Mouse (Mus musculus) limb, embryonic 10.5 days (tissue): Measurements from ENCODE around the gene Akap8. TPM values are rescaled to one million over a fixed set of nuclear protein-coding genes. Genes with fewer than 3 reads are reported as not detected.

Experiments
- DNase-seq: peaks from one replicate; pipeline ENCODE4 v3.0.0-alpha.2; 2017; ENCODE audit warnings: low spot score
- H3K27ac ChIP-seq: fragments of 300-500 bp; sonication (generic); 2 replicates; pipeline ENCODE4 v1.5.1; 2016; ENCODE audit warnings: mild to moderate bottlenecking
- H3K27me3 ChIP-seq: fragments of 300-500 bp; sonication (generic); 2 replicates; pipeline ENCODE4 v1.6.1; 2016; ENCODE audit warnings: low read depth, mild to moderate bottlenecking; ENCODE audit not compliant: poor library complexity, severe bottlenecking
- H3K36me3 ChIP-seq: fragments of 300-500 bp; sonication (generic); 2 replicates; pipeline ENCODE4 v1.6.1; 2016; ENCODE audit warnings: mild to moderate bottlenecking, moderate library complexity
- H3K4me1 ChIP-seq: fragments of 300-500 bp; sonication (generic); 2 replicates; pipeline ENCODE4 v1.6.1; 2016
- H3K4me3 ChIP-seq: fragments of 300-500 bp; sonication (generic); 2 replicates; pipeline ENCODE4 v1.5.1; 2016; ENCODE audit warnings: mild to moderate bottlenecking, moderate library complexity
- H3K9me3 ChIP-seq: fragments of 300-500 bp; sonication (generic); replicated peaks from 2 replicates; pipeline ENCODE4 v1.6.1; 2016; ENCODE audit warnings: mild to moderate bottlenecking
- WGBS: fragments of 180-500 bp; shearing (Covaris S2); methylation state at CpG from one replicate; pipeline ENCODE4 v1.1.7; 2016; 5-methylcytosine and 5-hydroxymethylcytosine counted together
- polyA plus RNA-seq: library from polyadenylated mRNA; unstranded; fragments of >200 nt; fragmentation: Nextera tagmentation; extraction: Ambion mirVana; gene quantifications from 2 replicates; pipeline ENCODE4 v1.2.1, GENCODE M21; 2016

Akap8 gene
- polyA plus RNA-seq, 1 experiment from 2014 or later = 157 TPM

DNA sequence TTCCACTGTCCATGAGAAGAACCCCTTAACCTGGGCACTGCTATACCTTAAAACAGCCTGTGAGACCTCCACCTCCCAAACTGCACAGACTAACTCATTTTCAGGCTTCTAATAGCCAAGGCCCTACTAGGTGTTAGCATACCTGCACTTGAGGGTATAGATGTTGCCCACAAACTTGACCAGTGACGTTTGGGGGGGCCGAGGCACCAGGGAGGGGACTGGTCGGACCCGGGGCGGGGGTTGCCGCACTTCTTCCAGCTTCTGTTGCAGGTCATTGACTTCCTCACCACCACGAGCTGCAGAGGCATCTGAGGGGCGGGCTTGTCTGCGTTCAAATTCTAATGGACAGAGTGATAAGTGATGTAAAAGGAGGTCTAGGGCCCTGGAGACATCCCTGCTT is 35.2 kb upstream of the Akap8 start:
- Histone ChIP-seq H3K27me3 (no peaks in the 10 kb centered on the region), H3K4me3 (no peak overlapping the region), H3K36me3 (peaks cover 88% of the 10 kb centered on the region), H3K9me3 (no peaks in the 10 kb centered on the region), H3K4me1 (no peaks in the 10 kb centered on the region; the same call in 1 of the 2 replicates), H3K27ac (no peak overlapping the region)
- WGBS = 91% methylated on average over 9 of the region's 9 CpGs
- no peak for DNase-seq

DNA sequence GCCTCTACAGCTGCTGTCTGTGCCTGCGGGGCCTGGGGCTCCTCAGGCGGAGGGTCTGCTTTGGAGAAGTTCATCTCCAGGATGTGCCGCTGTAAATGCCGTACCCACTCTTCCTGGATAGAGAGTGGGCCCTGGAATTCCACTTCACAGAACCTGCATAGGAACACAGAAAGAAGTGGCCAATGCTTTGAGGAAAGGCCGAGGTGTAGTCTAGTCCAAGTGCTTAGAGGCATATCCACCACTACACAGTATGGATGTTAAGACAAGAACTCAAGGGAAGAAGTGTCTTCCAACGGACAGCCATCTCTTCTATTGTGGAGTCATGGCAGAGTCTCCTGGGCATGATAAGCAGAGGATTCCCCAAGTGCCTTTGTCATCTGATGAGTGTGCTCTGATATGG is 34.0 kb upstream of the Akap8 start:
- Histone ChIP-seq H3K36me3 (peaks cover 76% of the 10 kb centered on the region), H3K4me1 (peaks cover 4% of the 10 kb centered on the region), H3K27ac (no peak overlapping the region), H3K9me3 (no peaks in the 10 kb centered on the region), H3K4me3 (no peak overlapping the region), H3K27me3 (no peaks in the 10 kb centered on the region)
- WGBS = 93% methylated on average over 6 of the region's 6 CpGs
- DNase-seq = no peak

DNA sequence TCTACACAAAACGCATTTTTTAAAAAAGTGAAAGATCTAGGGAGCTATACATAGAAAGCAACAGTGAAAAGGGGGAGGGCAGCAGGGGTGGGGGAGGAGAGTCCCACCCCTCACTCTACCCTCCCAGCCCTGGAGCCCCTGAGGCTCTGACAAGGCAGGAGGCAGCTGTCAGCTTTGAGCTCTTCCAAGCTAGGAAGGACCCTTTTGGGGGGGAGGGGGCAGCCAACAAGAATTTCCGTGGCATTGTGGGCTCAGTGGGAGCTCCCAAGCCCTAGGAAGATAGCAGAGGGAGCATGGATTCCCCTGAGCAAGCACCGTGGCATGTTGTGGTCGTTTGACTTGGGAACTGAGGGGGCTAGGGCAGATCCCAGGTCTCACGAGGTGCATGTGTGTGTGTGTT is 33.2 kb upstream of the Akap8 start:
- no peaks in the 10 kb centered on the region for H3K9me3 ChIP-seq
- H3K4me3 ChIP-seq = no peak overlapping the region
- peaks cover 68% of the 10 kb centered on the region for H3K36me3 ChIP-seq
- H3K27me3 ChIP-seq = no peaks in the 10 kb centered on the region
- no peak for DNase-seq
- peaks cover 10% of the 10 kb centered on the region for H3K4me1 ChIP-seq
- 72% methylated on average over 5 of the region's 5 CpGs for WGBS
- no peak overlapping the region for H3K27ac ChIP-seq

DNA sequence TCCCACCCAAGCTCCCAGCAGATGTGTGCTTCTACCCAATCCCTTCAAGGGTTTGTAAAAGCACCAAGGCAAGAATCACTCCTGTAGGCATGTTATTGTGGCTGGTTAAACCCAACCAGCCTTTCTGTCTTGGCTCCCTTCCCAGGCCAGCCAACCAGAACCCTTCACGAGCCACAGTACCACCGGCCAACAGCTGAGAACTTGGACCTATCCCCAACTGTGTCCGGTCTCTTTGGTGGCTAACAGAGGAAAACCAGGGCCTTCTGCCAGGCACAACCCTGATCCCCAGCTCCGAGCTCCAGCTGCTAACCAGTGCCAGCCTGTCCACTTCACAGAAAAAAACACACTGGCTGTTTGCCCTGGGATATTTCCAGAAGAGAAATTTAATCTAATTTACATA is 32.7 kb upstream of the Akap8 start:
- WGBS = 92% methylated on average over 4 of the region's 4 CpGs
- no peak for DNase-seq
- peaks cover 63% of the 10 kb centered on the region for H3K36me3 ChIP-seq
- H3K9me3 ChIP-seq = no peaks in the 10 kb centered on the region
- H3K27ac ChIP-seq = no peak overlapping the region
- H3K27me3 ChIP-seq = no peaks in the 10 kb centered on the region
- H3K4me3 ChIP-seq = no peak overlapping the region
- H3K4me1 ChIP-seq = peaks cover 15% of the 10 kb centered on the region

DNA sequence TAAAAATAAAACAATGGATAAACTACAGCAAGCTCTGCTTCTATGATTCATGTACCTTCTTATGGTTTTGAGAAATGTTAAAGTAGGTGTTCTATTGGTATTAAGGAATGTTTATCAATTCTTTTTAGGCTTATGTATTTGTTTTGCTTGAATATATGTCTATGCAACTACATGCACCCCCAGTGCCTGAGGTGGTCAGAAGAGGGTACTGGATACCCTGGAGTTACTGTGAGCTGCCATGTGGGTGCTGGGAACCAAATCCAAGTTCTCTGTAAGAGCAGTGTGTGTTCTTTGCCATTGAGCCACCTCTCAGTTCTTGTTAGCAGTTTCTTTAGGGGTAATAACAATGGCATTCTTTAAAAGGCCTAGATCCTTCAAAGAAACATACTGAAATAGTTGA is 30.7 kb upstream of the Akap8 start:
- Histone ChIP-seq H3K4me3 (no peak overlapping the region), H3K27me3 (no peaks in the 10 kb centered on the region), H3K9me3 (no peaks in the 10 kb centered on the region), H3K36me3 (peaks cover 43% of the 10 kb centered on the region), H3K27ac (no peak overlapping the region), H3K4me1 (peaks cover 15% of the 10 kb centered on the region)
- DNase-seq = no peak

DNA sequence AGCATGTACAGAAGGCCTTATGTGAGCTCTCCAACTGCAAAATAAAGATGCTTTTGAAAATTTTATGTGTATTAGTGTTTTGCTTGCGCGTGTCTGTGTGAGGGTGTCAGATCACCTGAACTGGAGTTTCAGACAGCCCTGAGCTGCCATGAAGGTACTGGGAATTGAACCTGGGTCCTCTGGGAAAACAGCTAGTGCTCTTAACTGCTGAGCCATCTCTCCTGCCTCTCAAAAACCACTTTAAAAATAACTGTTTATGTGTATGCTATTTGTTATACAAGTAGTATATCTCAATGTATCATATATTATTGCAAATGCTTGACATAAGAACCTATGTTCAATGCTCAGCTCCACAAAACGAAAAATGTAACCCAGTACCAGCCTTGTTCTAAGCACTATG is 30.2 kb upstream of the Akap8 start:
- no peaks in the 10 kb centered on the region for H3K27me3 ChIP-seq
- DNase-seq = no peak
- peaks cover 15% of the 10 kb centered on the region for H3K4me1 ChIP-seq
- H3K9me3 ChIP-seq = no peaks in the 10 kb centered on the region
- 78% methylated on average over 3 of the region's 3 CpGs for WGBS
- H3K4me3 ChIP-seq = peak overlapping the region; percentile 72
- H3K27ac ChIP-seq = no peak overlapping the region
- H3K36me3 ChIP-seq = peaks cover 38% of the 10 kb centered on the region

DNA sequence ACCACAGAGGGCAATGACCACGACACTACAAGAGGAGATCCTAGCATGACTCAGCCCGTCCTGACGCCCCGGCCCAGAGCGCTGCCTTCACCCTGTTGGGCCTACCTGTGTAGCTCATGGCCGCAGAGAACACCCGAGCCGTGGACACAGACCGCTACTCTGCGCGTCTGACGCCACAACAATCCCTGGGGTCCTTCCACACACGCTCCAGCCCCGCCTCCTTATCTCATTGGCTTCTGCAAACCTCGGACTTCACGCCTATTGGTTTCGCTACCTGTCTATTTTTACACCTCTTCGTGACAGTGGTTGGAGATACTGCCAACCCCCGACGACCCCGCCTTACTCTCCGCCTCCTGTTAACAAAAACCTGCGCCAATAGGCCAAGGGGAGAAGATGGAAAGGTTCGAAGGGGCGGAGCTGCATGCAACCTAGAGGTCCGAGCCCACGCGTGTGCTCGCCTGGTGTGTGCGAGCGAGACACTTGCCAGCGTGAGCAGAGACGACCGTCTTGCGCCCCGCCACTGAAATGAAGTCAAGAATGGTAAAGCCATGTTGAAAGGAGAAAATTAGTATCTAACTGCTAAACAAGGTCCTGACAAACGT is 29.4 kb upstream of the Akap8 start, which contains the start of gene Akap8l:
Gene Akap8l (minus strand): TSS at position 226 of the 602 bp plus-strand sequence.
- peak within 1 kb of the TSS; percentile 87 for H3K27ac ChIP-seq
- peaks cover 15% of the 10 kb centered on the region for H3K4me1 ChIP-seq
- H3K27me3 ChIP-seq = no peaks in the 10 kb centered on the region
- H3K9me3 ChIP-seq = no peaks in the 10 kb centered on the region
- peak; percentile 87 for DNase-seq
- H3K36me3 ChIP-seq = peaks cover 30% of the 10 kb centered on the region
- peak within 1 kb of the TSS; percentile 72 for H3K4me3 ChIP-seq
- WGBS = under 1% methylated on average over 37 of the region's 37 CpGs

DNA sequence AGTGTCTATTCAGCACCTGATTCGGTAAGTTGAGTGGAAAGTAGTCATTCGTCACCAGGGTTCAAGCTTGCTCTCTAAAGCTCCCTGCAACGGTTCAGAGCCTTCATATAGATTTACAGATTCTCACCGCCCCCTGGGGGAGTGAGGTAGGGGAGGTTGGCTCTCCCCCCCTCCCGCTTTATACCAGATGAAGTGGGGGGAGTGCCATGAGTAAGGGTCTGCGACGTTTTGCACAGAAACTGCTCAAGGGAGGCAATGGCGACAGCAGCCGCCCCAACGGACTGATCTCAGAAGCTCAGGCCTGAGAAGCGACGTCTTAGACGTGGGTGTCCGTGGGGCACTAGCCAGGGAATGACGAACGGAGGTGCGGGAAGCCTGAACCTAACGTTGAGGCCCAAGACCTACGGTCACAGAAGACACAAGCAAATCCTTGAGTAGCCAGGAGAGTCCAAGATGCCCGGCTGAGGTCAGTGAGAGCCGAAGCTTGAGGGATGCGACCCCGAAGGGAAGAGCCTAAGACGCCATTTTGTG is 28.9 kb upstream of the Akap8 start:
- no peak for DNase-seq
- 2% methylated on average over 24 of the region's 24 CpGs for WGBS
- Histone ChIP-seq H3K9me3 (no peaks in the 10 kb centered on the region), H3K27me3 (no peaks in the 10 kb centered on the region), H3K27ac (peak overlapping the region; percentile 87), H3K4me3 (peak overlapping the region; percentile 72), H3K36me3 (peaks cover 28% of the 10 kb centered on the region), H3K4me1 (peaks cover 15% of the 10 kb centered on the region)

DNA sequence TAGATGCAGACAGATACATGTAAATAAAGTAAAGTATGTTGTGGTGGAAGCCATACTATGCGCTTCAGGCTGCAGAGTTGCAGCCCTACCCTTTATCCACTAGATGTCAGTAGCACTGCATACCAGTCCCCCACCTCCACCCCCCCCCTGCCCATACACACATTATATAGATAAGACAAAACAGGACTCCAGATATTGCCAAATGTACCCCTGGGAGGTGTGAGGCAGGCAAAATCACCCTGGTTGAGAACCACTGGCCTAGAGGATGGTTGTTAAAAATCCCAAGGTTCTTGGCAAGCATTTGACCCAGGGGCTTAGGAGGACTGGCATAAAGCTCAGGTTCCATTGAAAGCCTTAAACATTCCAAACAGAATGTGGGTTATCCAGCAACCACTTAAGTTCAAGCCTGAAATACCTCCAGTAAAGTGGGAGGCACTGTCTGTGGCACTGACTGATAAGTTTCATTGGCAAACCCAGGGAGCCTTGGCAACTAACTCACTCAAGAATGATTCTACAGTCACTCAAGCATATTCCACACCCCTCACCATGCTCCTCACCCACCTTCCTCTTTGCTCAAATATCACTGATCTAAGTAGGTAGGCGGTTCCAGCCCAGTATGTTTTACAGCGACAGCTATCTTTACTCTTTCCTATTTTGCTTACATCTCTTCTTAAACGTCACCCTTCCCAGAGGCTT is 28.1 kb upstream of the Akap8 start:
- DNase-seq = peak; percentile 53
- no peak overlapping the region for H3K27ac ChIP-seq

DNA sequence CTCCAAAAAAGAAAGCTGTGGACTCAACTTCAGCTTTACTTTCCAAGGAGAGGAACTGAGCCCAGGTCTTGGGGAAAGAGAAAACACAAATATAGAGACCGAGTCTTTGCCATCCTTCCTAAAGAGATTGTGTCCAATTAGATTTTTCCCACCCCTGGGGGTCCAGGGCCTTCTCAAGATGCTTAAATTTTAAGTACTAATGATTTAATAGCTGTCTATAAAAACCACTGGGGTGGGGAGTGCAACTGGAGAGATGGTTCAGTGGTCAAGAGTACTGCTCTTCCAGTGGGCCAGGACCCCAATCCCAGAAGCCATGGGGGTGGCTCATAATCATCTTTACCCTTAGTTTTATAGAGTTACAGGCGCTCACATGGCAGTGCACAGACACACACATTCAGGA is 27.4 kb upstream of the Akap8 start:
- 91% methylated on average over 2 of the region's 2 CpGs for WGBS
- no peak for DNase-seq
- peaks cover 15% of the 10 kb centered on the region for H3K4me1 ChIP-seq
- H3K27me3 ChIP-seq = no peaks in the 10 kb centered on the region
- H3K9me3 ChIP-seq = no peaks in the 10 kb centered on the region
- peak overlapping the region; percentile 72; the same call in 1 of the 2 replicates for H3K4me3 ChIP-seq
- H3K27ac ChIP-seq = no peak overlapping the region
- H3K36me3 ChIP-seq = peaks cover 28% of the 10 kb centered on the region

More for the DNA sequence above, 28.1 kb upstream of the Akap8 start:
- H3K4me3 ChIP-seq = peak overlapping the region; percentile 72
- H3K36me3 ChIP-seq = peaks cover 28% of the 10 kb centered on the region
- 18% methylated on average over 4 of the region's 4 CpGs for WGBS
- H3K27me3 ChIP-seq = no peaks in the 10 kb centered on the region
- H3K9me3 ChIP-seq = no peaks in the 10 kb centered on the region
- peaks cover 15% of the 10 kb centered on the region for H3K4me1 ChIP-seq

DNA sequence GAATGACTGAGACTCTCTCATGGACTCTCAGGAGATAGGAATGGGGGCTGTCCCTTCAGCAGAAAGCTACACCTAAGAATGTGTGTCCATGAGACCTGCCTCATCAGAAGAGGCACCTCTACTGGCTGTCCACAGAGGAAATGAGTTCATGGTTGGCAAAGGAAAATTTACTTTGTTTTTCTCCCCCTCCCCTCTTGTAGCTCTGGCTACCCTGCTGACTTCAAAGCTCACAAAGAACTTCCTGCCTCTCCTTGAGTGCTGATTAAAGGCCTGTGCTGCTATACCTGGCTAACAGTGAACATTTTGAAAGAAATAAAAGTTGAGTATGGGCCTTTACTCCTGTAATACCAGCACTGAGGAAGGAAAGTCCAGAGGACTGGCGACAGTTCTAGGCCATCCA is 20.1 kb upstream of the Akap8 start:
- H3K4me1 ChIP-seq = no peaks in the 10 kb centered on the region
- no peaks in the 10 kb centered on the region for H3K27me3 ChIP-seq
- 88% methylated on average over 1 of the region's 1 CpGs for WGBS
- no peak overlapping the region for H3K27ac ChIP-seq
- no peak for DNase-seq
- H3K36me3 ChIP-seq = peaks cover 75% of the 10 kb centered on the region
- H3K9me3 ChIP-seq = no peaks in the 10 kb centered on the region
- no peak overlapping the region for H3K4me3 ChIP-seq

DNA sequence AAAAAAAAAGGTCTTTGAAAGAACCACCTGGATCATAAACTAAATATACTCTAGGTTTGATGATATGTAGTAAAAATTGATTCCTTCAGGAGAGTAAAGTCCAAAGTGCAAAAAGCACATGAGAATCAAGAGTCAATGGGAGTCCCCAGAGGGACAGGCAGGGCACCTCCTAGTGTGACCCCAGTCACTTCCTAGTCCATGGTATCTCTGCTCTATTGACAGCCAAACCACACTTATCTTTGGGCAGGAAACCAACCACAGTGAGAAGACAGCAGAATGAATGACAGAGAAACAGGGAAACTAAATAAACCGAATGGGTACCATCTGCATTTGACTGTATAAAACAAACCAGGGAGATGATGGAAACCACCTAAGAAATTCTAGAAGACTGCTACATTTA is 19.1 kb upstream of the Akap8 start:
- Histone ChIP-seq H3K27me3 (no peaks in the 10 kb centered on the region), H3K9me3 (no peaks in the 10 kb centered on the region), H3K27ac (no peak overlapping the region), H3K36me3 (peaks cover 84% of the 10 kb centered on the region), H3K4me3 (no peak overlapping the region), H3K4me1 (no peaks in the 10 kb centered on the region)
- DNase-seq = no peak
- WGBS = 96% methylated on average over 1 of the region's 1 CpGs

DNA sequence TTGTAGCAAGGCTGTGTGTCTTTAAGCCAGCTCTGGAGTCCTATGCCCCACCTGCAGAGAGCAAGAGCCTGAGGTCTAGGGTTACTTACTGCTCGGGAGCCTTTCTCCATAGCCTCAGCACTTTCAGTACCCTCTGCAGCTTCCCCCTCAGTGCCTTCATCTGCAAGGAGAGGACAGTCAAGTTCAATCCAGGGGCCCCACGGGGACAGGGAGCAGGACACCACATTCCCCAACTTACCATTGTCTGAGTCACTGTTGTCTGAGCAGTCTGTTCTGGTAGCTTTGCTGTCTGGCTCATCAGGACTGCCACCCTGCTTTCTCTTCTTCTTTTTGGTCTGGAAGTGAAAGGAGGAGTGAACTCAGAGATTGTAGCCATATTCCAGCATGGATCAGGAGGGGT is 14.8 kb upstream of the Akap8 start:
- Histone ChIP-seq H3K4me3 (no peak overlapping the region), H3K36me3 (peaks cover 91% of the 10 kb centered on the region), H3K4me1 (no peaks in the 10 kb centered on the region), H3K9me3 (no peaks in the 10 kb centered on the region), H3K27ac (no peak overlapping the region), H3K27me3 (no peaks in the 10 kb centered on the region)
- WGBS = 89% methylated on average over 2 of the region's 2 CpGs
- DNase-seq = no peak
